12 mouse cellular contexts compared by ENCODE assay signal in genomic region chr5:123439941-123440340, GRCm38 (mm10). TPM values are rescaled to one million over a fixed set of nuclear protein-coding genes. Genes with fewer than 3 reads are reported as not detected.
DNase-seq lines count a peak whose midpoint lies in the region; ATAC-seq and TF ChIP-seq lines count a peak whose summit lies in the region.
"Had no signal": no experiment of that assay in that cellular context is flagged by ENCODE, and none has a peak within 500 bp of the region (broad histone marks: within the 10 kb centered on the region; RNA-seq: fewer than 3 reads in every experiment).

No protein-coding gene starts in this region.

- dilution Hi-C loops in CH12.LX (cut with MboI; ENCODE audit: extremely low pct_ligation_motif_present, extremely low pct_unique_long_range_greater_than_20kb, low sequenced_read_pairs), result no loop called here

- peak; percentile 67 for TF ChIP-seq CTCF in layer of hippocampus, adult 2 months (conservative IDR thresholded peaks at IDR 0.05)
- TF ChIP-seq CTCF in CH12.LX (conservative IDR thresholded peaks at IDR 0.05 in 1 of 2, IDR thresholded peaks at IDR 0.05 in 1 of 2; ENCODE audit: low read depth in 2 of 2, low read length in 2 of 2), result peak in 1 of 2 experiments; percentile 42; a peak in 2 of 4 replicates

- WGBS in forebrain, embryonic 15.5 days, result 89% methylated on average over 4 of the region's 4 CpGs

- H3K9ac ChIP-seq in CH12.LX (ENCODE audit: insufficient read depth, low read depth), result no peak overlapping the region
- H3K9ac ChIP-seq in forebrain, embryonic 15.5 days (replicated peaks), result no peak overlapping the region

- H3K27me3 ChIP-seq in CH12.LX (replicated peaks), result no peaks in the 10 kb centered on the region
- no peaks in the 10 kb centered on the region for H3K27me3 ChIP-seq in forebrain, embryonic 15.5 days

- H3K4me3 ChIP-seq in layer of hippocampus, adult 2 months, result no peak overlapping the region
- H3K4me3 ChIP-seq in CH12.LX (replicated peaks in 1 of 3; ENCODE audit: low read depth in 2 of 3, low read length in 2 of 3, poor library complexity in 1 of 3), result no peak overlapping the region
- no peak overlapping the region for H3K4me3 ChIP-seq in forebrain, embryonic 15.5 days

- no peaks in the 10 kb centered on the region; the same call in 1 of the 2 replicates for H3K79me2 ChIP-seq in CH12.LX (replicated peaks; ENCODE audit: control insufficient read depth, extremely low read depth, insufficient read depth, poor library complexity, severe bottlenecking)

- in situ Hi-C loops in CH12.LX (cut with MboI; ENCODE audit: low pct_ligation_motif_present, low pct_unique_long_range_greater_than_20kb, low sequenced_read_pairs), result loop anchor here (5.0 kb wide), 1 partner anchor 57 kb away; no protein-coding TSS in a partner anchor

- H3K4me1 ChIP-seq in CH12.LX (ENCODE audit: control insufficient read depth in 1 of 2, insufficient read depth in 2 of 2), result peaks cover 7 to 15% of the 10 kb centered on the region in 2 experiments
- peaks cover 11% of the 10 kb centered on the region; the same call in 1 of the 2 replicates for H3K4me1 ChIP-seq in forebrain, embryonic 15.5 days

- H3K4me2 ChIP-seq in CH12.LX (ENCODE audit: insufficient read depth, low read depth, poor library complexity, severe bottlenecking), result no peak overlapping the region
- no peak overlapping the region for H3K4me2 ChIP-seq in forebrain, embryonic 15.5 days (replicated peaks)

- H3K36me3 ChIP-seq in CH12.LX (replicated peaks in 1 of 2; ENCODE audit: control insufficient read depth in 1 of 2, insufficient read depth in 1 of 2, low read length in 1 of 2), result peaks cover 26 to 72% of the 10 kb centered on the region in 2 experiments
- H3K36me3 ChIP-seq in forebrain, embryonic 15.5 days, result peaks cover 26% of the 10 kb centered on the region

- peak; percentile 45 for DNase-seq in cerebellum, adult 8-10 months
- no peak for DNase-seq in cerebellum, adult 9-11 months
- DNase-seq in layer of hippocampus, adult 2 months (ENCODE audit: low spot score in 2 of 2), result peak in 1 of 2 experiments; percentile 44
- no peak for DNase-seq in layer of hippocampus, adult 8-10 months (ENCODE audit: low spot score in 2 of 2)
- no peak for DNase-seq in CH12.LX (ENCODE audit: extremely low read depth)
- DNase-seq in cerebellum, postnatal 25 days, result peak; percentile 47 to 68

- no peak for TF ChIP-seq POLR2A in CH12.LX (IDR thresholded peaks at IDR 0.05; ENCODE audit: low read depth, low read length)

- TF ChIP-seq EP300 in CH12.LX (IDR thresholded peaks at IDR 0.05; ENCODE audit: low read length), result no peak

- no peak for ATAC-seq in granulocyte monocyte progenitor cell, adult 5-6 weeks (replicated peaks; ENCODE audit: poor library complexity, severe bottlenecking)
- ATAC-seq in forebrain, embryonic 15.5 days (replicated peaks), result no peak

- H3K9me3 ChIP-seq in CH12.LX (replicated peaks; ENCODE audit: low read length), result no peaks in the 10 kb centered on the region
- H3K9me3 ChIP-seq in forebrain, embryonic 15.5 days, result no peaks in the 10 kb centered on the region

- H3K27ac ChIP-seq in layer of hippocampus, adult 2 months, result no peak overlapping the region
- no peak overlapping the region for H3K27ac ChIP-seq in CH12.LX (ENCODE audit: insufficient read depth, low read depth)
- H3K27ac ChIP-seq in forebrain, embryonic 15.5 days (replicated peaks), result no peak overlapping the region

- TF ChIP-seq RAD21 in CH12.LX (IDR thresholded peaks at IDR 0.05; ENCODE audit: low read depth, low read length), result peak; percentile 4; the same call in 1 of the 2 replicates

TF ChIP-seq in CH12.LX, 34 proteins besides CTCF, POLR2A, EP300 and RAD21:
- TF ChIP-seq SMC3 (IDR thresholded peaks at IDR 0.05; ENCODE audit: low read depth, low read length), result peak; percentile 46
- no peak for TF ChIP-seq ZMIZ1 (IDR thresholded peaks at IDR 0.05; ENCODE audit: low read depth, low read length)

RNA-seq across cellular contexts. Expression of gene Mlxip, which starts 45.3 kb away (rescaled TPM):
- total RNA-seq in layer of hippocampus, adult 2 months (2021), result 10 to 100 TPM; 17.7 to 18.3 TPM
- total RNA-seq in layer of hippocampus, adult 8-10 months (2022), result 10 to 100 TPM; 17.7 to 23.0 (median 21.0) TPM
- 5.8 and 7.4 TPM in 2 replicates for total RNA-seq in CH12.LX (2012; rRNA removed)
- 4.3 and 4.4 TPM in 2 replicates for total RNA-seq in CH12.LX (2014; rRNA removed)
- polyA plus RNA-seq in CH12.LX (2012; ENCODE audit: insufficient read length, low read depth), result 15.4 and 17.9 TPM in 2 replicates
- 46.9 and 52.3 TPM in 2 replicates for total RNA-seq in granulocyte monocyte progenitor cell, adult 5-6 weeks (2014; fragmentation: Nextera tagmentation)
- 11.1 and 11.9 TPM in 2 replicates for total RNA-seq in granulocyte monocyte progenitor cell, adult 5-6 weeks (2017)
- polyA plus RNA-seq in forebrain, embryonic 15.5 days (2015; fragmentation: Nextera tagmentation; extraction: Ambion mirVana), result 16.9 and 17.0 TPM in 2 replicates

RNA-seq across cellular contexts. Expression of gene Lrrc43, which starts 49.2 kb away (rescaled TPM):
- total RNA-seq in layer of hippocampus, adult 2 months (2021), result 1 to 10 TPM in 1 of 2 experiments, under 1 TPM in 1; 0.39 to 1.0 TPM
- under 1 TPM; 0.72 to 0.93 (median 0.85) TPM for total RNA-seq in layer of hippocampus, adult 8-10 months (2022)
- not detected in 2 replicates for total RNA-seq in CH12.LX (2012; rRNA removed)
- not detected in 2 replicates for total RNA-seq in CH12.LX (2014; rRNA removed)
- not detected in 2 replicates for polyA plus RNA-seq in CH12.LX (2012; ENCODE audit: insufficient read length, low read depth)
- total RNA-seq in granulocyte monocyte progenitor cell, adult 5-6 weeks (2014; fragmentation: Nextera tagmentation), result not detected in 2 replicates
- total RNA-seq in granulocyte monocyte progenitor cell, adult 5-6 weeks (2017), result not detected in 2 replicates
- 0.36 and 0.83 TPM in 2 replicates for polyA plus RNA-seq in forebrain, embryonic 15.5 days (2015; fragmentation: Nextera tagmentation; extraction: Ambion mirVana)
- polyA plus RNA-seq: embryonic facial prominence, embryonic 11.5 days; heart, embryonic 14.5 days; limb, embryonic 11.5 days; stomach, embryonic 14.5 days had no signal

RNA-seq across cellular contexts. Expression of gene Il31, which starts 49.3 kb away (rescaled TPM):
- not detected for total RNA-seq in layer of hippocampus, adult 2 months (2021)
- not detected for total RNA-seq in layer of hippocampus, adult 8-10 months (2022)
- not detected in 2 replicates for total RNA-seq in CH12.LX (2012; rRNA removed)
- total RNA-seq in CH12.LX (2014; rRNA removed), result not detected in 2 replicates
- polyA plus RNA-seq in CH12.LX (2012; ENCODE audit: insufficient read length, low read depth), result not detected in 2 replicates
- not detected in 2 replicates for total RNA-seq in granulocyte monocyte progenitor cell, adult 5-6 weeks (2014; fragmentation: Nextera tagmentation)
- total RNA-seq in granulocyte monocyte progenitor cell, adult 5-6 weeks (2017), result not detected in 2 replicates
- polyA plus RNA-seq in forebrain, embryonic 15.5 days (2015; fragmentation: Nextera tagmentation; extraction: Ambion mirVana), result not detected in 2 replicates
- polyA plus RNA-seq: embryonic facial prominence, embryonic 11.5 days; heart, embryonic 14.5 days; limb, embryonic 11.5 days; stomach, embryonic 14.5 days had no signal

Comparison
In these comparisons a context has a peak if more than half of its experiments do, and no peak if none do; other contexts are left out.
1. DNase-seq: peak in cerebellum, adult 8-10 months (single experiment) and cerebellum, postnatal 25 days (2 of 2); none in cerebellum, adult 9-11 months (single experiment), layer of hippocampus, adult 8-10 months (0 of 2) and CH12.LX (single experiment).